Mouse (Mus musculus): ENCODE data around the gene Itpr2.

DNA sequence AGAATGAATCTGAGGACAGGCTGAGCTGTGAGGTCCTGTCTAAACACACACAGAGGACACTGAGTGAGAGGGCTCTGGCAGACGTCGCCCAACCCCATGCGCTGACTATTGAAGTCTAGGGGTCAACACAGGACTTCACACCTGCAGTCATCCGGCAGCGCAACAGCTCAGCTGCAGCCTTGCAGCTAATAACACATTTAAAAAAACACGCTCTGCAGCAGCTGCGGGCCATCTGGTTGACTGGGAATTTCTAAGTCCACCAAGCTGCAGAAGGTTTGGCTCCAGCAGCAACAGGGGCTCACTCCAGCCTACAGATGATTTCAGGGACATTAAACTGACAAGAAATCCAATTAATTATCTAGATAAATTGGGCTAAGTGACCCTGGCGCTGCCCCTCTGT, 312.0 kb downstream of the Itpr2 start:
- no peak for TF ChIP-seq EP300 (optimal IDR thresholded peaks at IDR 0.05)
- TF ChIP-seq CTCF (IDR thresholded peaks at IDR 0.05; ENCODE audit: low read depth) = no peak

Data from stomach, postnatal 0 days (tissue).